Mouse (Mus musculus): Measurements from ENCODE around the gene Mrgpra9.

The Mrgpra9 gene

GRCm38 (mm10) chr7:47252770-47253169, at the start of gene Mrgpra9:
TSS of gene Mrgpra9 (minus strand) at chr7:47252848.
- TF ChIP-seq GATA4 (IDR thresholded peaks at IDR 0.05; ENCODE audit: insufficient replicate concordance, low read length), result no peak

- no peak for TF ChIP-seq GATA4 (IDR thresholded peaks at IDR 0.05; ENCODE audit: insufficient replicate concordance, low read length)
These were observed 8.0 kb downstream of the Mrgpra9 start for GRCm38 (mm10) chr7:47244658-47245057.

- TF ChIP-seq GATA4 (IDR thresholded peaks at IDR 0.05; ENCODE audit: insufficient replicate concordance, low read length), result no peak
These were observed 47.8 kb downstream of the Mrgpra9 start, which contains the start of gene Mrgpra6 for GRCm38 (mm10) chr7:47204830-47205229. TSS of gene Mrgpra6 (minus strand) at chr7:47204920.

GRCm38 (mm10) chr7:47195271-47195670, 57.4 kb downstream of the Mrgpra9 start:
- no peak for TF ChIP-seq GATA4 (IDR thresholded peaks at IDR 0.05; ENCODE audit: insufficient replicate concordance, low read length)
